ENCODE assay signal across 11 mouse cellular contexts in the genomic region with DNA sequence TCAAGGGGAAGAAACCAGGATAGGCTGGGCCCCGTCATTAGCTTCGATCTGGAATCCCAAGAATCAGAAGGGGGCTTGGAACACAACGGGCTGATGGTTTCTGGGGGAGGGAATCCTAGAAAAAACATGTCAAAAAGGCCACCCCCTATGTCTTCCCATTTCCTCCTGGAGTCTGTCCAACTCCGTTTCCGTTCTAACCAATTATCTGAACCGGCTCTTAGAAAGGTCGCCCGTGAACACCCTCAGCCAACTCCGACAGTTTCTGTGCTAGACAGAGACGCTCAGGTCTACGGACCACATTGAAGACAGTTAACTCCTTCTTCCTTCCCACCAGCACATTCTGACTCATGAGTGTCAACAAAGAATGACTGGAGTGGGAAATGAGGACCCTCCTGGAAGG.
DNase-seq lines count a peak whose midpoint lies in the region; ATAC-seq and TF ChIP-seq lines count a peak whose summit lies in the region.
"Had no signal": no experiment of that assay in that cellular context is flagged by ENCODE, and none has a peak within 500 bp of the region (broad histone marks: within the 10 kb centered on the region; RNA-seq: fewer than 3 reads in every experiment).

No protein-coding gene starts in this region.

- DNase-seq in hindbrain, embryonic 10.5 days (ENCODE audit: low spot score), result no peak
- DNase-seq in heart, embryonic 10.5 days (ENCODE audit: low spot score), result no peak
- DNase-seq in liver, postnatal 0 days, result no peak
- no peak for DNase-seq in layer of hippocampus, adult 9-10 months (ENCODE audit: low spot score)
- no peak for DNase-seq in gastrocnemius, adult 18-20 months (ENCODE audit: low spot score)
- no peak for DNase-seq in ovary, postnatal 14 days (ENCODE audit: low spot score)
- DNase-seq: cerebellum, adult 11 months had no signal

- H3K27me3 ChIP-seq in hindbrain, embryonic 10.5 days (ENCODE audit: insufficient read depth, poor library complexity, severe bottlenecking), result no peaks in the 10 kb centered on the region
- no peaks in the 10 kb centered on the region for H3K27me3 ChIP-seq in hindbrain, embryonic 16.5 days (replicated peaks; ENCODE audit: control insufficient read depth, insufficient read depth, low read length)
- no peaks in the 10 kb centered on the region for H3K27me3 ChIP-seq in heart, embryonic 10.5 days (ENCODE audit: insufficient read depth, poor library complexity, severe bottlenecking)
- H3K27me3 ChIP-seq in intestine, postnatal 0 days (replicated peaks; ENCODE audit: control insufficient read depth, insufficient read depth, low read length), result no peaks in the 10 kb centered on the region
- H3K27me3 ChIP-seq in liver, postnatal 0 days (ENCODE audit: insufficient read depth, low read length), result no peaks in the 10 kb centered on the region

- no peaks in the 10 kb centered on the region for H3K36me3 ChIP-seq in hindbrain, embryonic 10.5 days
- no peaks in the 10 kb centered on the region for H3K36me3 ChIP-seq in hindbrain, embryonic 16.5 days (ENCODE audit: control insufficient read depth, insufficient read depth, low read length)
- H3K36me3 ChIP-seq in heart, embryonic 10.5 days, result peaks cover 3% of the 10 kb centered on the region; the same call in 1 of the 2 replicates
- H3K36me3 ChIP-seq in intestine, postnatal 0 days (ENCODE audit: control insufficient read depth, insufficient read depth), result no peaks in the 10 kb centered on the region
- no peaks in the 10 kb centered on the region for H3K36me3 ChIP-seq in liver, postnatal 0 days (replicated peaks; ENCODE audit: insufficient read depth, low read length)

- no peak for ATAC-seq in hindbrain, embryonic 16.5 days
- ATAC-seq in intestine, postnatal 0 days, result no peak
- no peak for ATAC-seq in liver, postnatal 0 days

- H3K9me3 ChIP-seq in hindbrain, embryonic 10.5 days, result no peaks in the 10 kb centered on the region
- H3K9me3 ChIP-seq in hindbrain, embryonic 16.5 days (ENCODE audit: control insufficient read depth, low read length), result no peaks in the 10 kb centered on the region
- H3K9me3 ChIP-seq in heart, embryonic 10.5 days, result no peaks in the 10 kb centered on the region
- no peaks in the 10 kb centered on the region for H3K9me3 ChIP-seq in intestine, postnatal 0 days (ENCODE audit: control insufficient read depth)
- no peaks in the 10 kb centered on the region for H3K9me3 ChIP-seq in liver, postnatal 0 days (ENCODE audit: low read length)

- peak overlapping the region; percentile 45; the same call in 1 of the 2 replicates for H3K27ac ChIP-seq in hindbrain, embryonic 10.5 days
- no peak overlapping the region for H3K27ac ChIP-seq in hindbrain, embryonic 16.5 days (ENCODE audit: low read depth, low read length)
- H3K27ac ChIP-seq in heart, embryonic 10.5 days, result peak overlapping the region; percentile 67
- peak overlapping the region; percentile 54; the same call in 1 of the 2 replicates for H3K27ac ChIP-seq in intestine, postnatal 0 days (ENCODE audit: low read depth, low read length)
- H3K27ac ChIP-seq in liver, postnatal 0 days (ENCODE audit: low read depth), result peak overlapping the region; percentile 25
- H3K27ac ChIP-seq: macrophage had no signal

- TF ChIP-seq CTCF in intestine, postnatal 0 days (IDR thresholded peaks at IDR 0.05; ENCODE audit: low read depth), result no peak
- no peak for TF ChIP-seq CTCF in liver, postnatal 0 days (IDR thresholded peaks at IDR 0.05; ENCODE audit: low read depth)

- peak; percentile 44; the same call in 1 of the 2 replicates for TF ChIP-seq EP300 in liver, postnatal 0 days (IDR thresholded peaks at IDR 0.05; ENCODE audit: low read depth)

- H3K9ac ChIP-seq in hindbrain, embryonic 16.5 days (ENCODE audit: low read depth, low read length), result no peak overlapping the region
- H3K9ac ChIP-seq in intestine, postnatal 0 days (ENCODE audit: low read depth, low read length), result no peak overlapping the region
- no peak overlapping the region for H3K9ac ChIP-seq in liver, postnatal 0 days (replicated peaks)

- 0 out of 2 replicates have a peak, but pooled peaks cover 19% of the 10 kb centered on the region for H3K4me1 ChIP-seq in hindbrain, embryonic 10.5 days (replicated peaks)
- H3K4me1 ChIP-seq in hindbrain, embryonic 16.5 days (ENCODE audit: control insufficient read depth, insufficient read depth, low read depth, low read length), result peaks cover 3% of the 10 kb centered on the region; the same call in 1 of the 2 replicates
- H3K4me1 ChIP-seq in heart, embryonic 10.5 days, result peaks cover 65% of the 10 kb centered on the region
- H3K4me1 ChIP-seq in intestine, postnatal 0 days (replicated peaks; ENCODE audit: control insufficient read depth, insufficient read depth, low read length), result peaks cover 6% of the 10 kb centered on the region; the same call in 1 of the 2 replicates
- H3K4me1 ChIP-seq in liver, postnatal 0 days (ENCODE audit: insufficient read depth), result peaks cover 36% of the 10 kb centered on the region

- 76% methylated on average over 11 of the region's 11 CpGs for WGBS in hindbrain, embryonic 10.5 days
- WGBS in hindbrain, embryonic 16.5 days, result 64% methylated on average over 11 of the region's 11 CpGs
- 43% methylated on average over 11 of the region's 11 CpGs for WGBS in heart, embryonic 10.5 days
- 47% methylated on average over 11 of the region's 11 CpGs for WGBS in intestine, postnatal 0 days
- WGBS in liver, postnatal 0 days (ENCODE audit: insufficient replicate concordance), result 48% methylated on average over 11 of the region's 11 CpGs

- H3K4me2 ChIP-seq in hindbrain, embryonic 16.5 days (ENCODE audit: low read length), result no peak overlapping the region
- no peak overlapping the region for H3K4me2 ChIP-seq in intestine, postnatal 0 days (replicated peaks; ENCODE audit: low read depth)
- no peak overlapping the region for H3K4me2 ChIP-seq in liver, postnatal 0 days (ENCODE audit: low read depth, low read length)

- no peak overlapping the region for H3K4me3 ChIP-seq in hindbrain, embryonic 10.5 days
- no peak overlapping the region for H3K4me3 ChIP-seq in hindbrain, embryonic 16.5 days (ENCODE audit: low read length)
- H3K4me3 ChIP-seq in heart, embryonic 10.5 days, result 0 out of 2 replicates have a peak overlapping the region, but pooled peaks have one; percentile 3
- no peak overlapping the region for H3K4me3 ChIP-seq in intestine, postnatal 0 days (ENCODE audit: low read depth, low read length)
- no peak overlapping the region for H3K4me3 ChIP-seq in liver, postnatal 0 days (ENCODE audit: low read depth, low read length)
- H3K4me3 ChIP-seq: erythroblast, embryonic 14.5 days had no signal
